In the genomic region with DNA sequence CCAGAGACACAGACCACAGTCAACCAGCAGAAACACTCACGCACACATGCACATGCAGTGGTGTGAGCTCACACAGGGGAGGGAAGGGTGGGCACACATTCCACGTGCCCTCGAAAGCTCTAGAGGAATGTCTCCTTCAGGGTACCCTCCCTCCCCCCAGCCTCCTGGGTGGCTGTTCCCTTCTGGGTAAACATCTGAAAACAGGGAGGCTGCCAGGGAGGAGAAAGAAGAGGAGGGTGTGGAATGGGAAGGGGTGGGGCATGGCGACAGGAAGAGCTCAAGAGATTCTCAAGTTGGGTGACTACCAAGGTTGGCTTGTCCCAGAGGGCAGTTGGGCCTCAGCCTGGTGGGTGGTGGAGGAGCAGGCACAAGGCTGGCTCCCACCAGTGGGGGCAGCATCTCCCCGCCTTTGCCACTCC, we compare ENCODE assay signal across 11 mouse cellular contexts.
DNase-seq lines count a peak whose midpoint lies in the region; ATAC-seq and TF ChIP-seq lines count a peak whose summit lies in the region.
"Had no signal": no experiment of that assay in that cellular context is flagged by ENCODE, and none has a peak within 500 bp of the region (broad histone marks: within the 10 kb centered on the region; RNA-seq: fewer than 3 reads in every experiment).

No protein-coding gene starts in this region.

- H3K4me3 ChIP-seq in midbrain, embryonic 15.5 days, result no peak overlapping the region
- H3K4me3 ChIP-seq in midbrain, embryonic 11.5 days (ENCODE audit: low read depth, low read length), result no peak overlapping the region
- no peak overlapping the region for H3K4me3 ChIP-seq in heart, postnatal 0 days (ENCODE audit: low read depth, low read length)
- no peak overlapping the region for H3K4me3 ChIP-seq in neural tube, embryonic 15.5 days (replicated peaks)

- no peaks in the 10 kb centered on the region for H3K27me3 ChIP-seq in midbrain, embryonic 15.5 days (replicated peaks)
- 0 out of 2 replicates have a peak, but pooled peaks cover 2% of the 10 kb centered on the region for H3K27me3 ChIP-seq in midbrain, embryonic 11.5 days (ENCODE audit: control insufficient read depth, insufficient read depth, low read length)
- peaks cover 59% of the 10 kb centered on the region for H3K27me3 ChIP-seq in heart, postnatal 0 days (ENCODE audit: control insufficient read depth, insufficient read depth, low read length)
- H3K27me3 ChIP-seq in neural tube, embryonic 15.5 days (replicated peaks), result no peaks in the 10 kb centered on the region; the same call in 1 of the 2 replicates

- H3K27ac ChIP-seq in midbrain, embryonic 15.5 days, result no peak overlapping the region
- no peak overlapping the region for H3K27ac ChIP-seq in midbrain, embryonic 11.5 days (ENCODE audit: low read depth, low read length)
- H3K27ac ChIP-seq in heart, postnatal 0 days (ENCODE audit: low read depth), result no peak overlapping the region
- H3K27ac ChIP-seq in neural tube, embryonic 15.5 days (replicated peaks), result no peak overlapping the region

- no peaks in the 10 kb centered on the region for H3K36me3 ChIP-seq in midbrain, embryonic 15.5 days (replicated peaks)
- no peaks in the 10 kb centered on the region for H3K36me3 ChIP-seq in midbrain, embryonic 11.5 days (ENCODE audit: control insufficient read depth, insufficient read depth, low read length)
- no peaks in the 10 kb centered on the region for H3K36me3 ChIP-seq in heart, postnatal 0 days (replicated peaks; ENCODE audit: control insufficient read depth, insufficient read depth, low read length)
- H3K36me3 ChIP-seq in neural tube, embryonic 15.5 days, result no peaks in the 10 kb centered on the region

- DNase-seq in gastrocnemius, postnatal 14 days, result peak; percentile 17
- DNase-seq in gastrocnemius, postnatal 4 days (ENCODE audit: low spot score in 2 of 2), result no peak
- no peak for DNase-seq in midbrain, embryonic 11.5 days (ENCODE audit: low spot score, missing footprints)
- no peak for DNase-seq in heart, postnatal 0 days (ENCODE audit: low spot score)
- peak; percentile 59 to 82 for DNase-seq in lung, postnatal 4 days
- DNase-seq in layer of hippocampus, adult 8-10 months (ENCODE audit: low spot score in 2 of 2), result no peak
- DNase-seq: embryo, embryonic 11 days; right cerebral cortex, postnatal 25 days had no signal

- intact Hi-C loops in gastrocnemius, postnatal 14 days (cut with DNase I; ENCODE audit: low total_unique reads), result no loop called here

- ATAC-seq in midbrain, embryonic 15.5 days (replicated peaks), result peak; percentile 70
- ATAC-seq in midbrain, embryonic 11.5 days (ENCODE audit: low FRiP score), result no peak
- peak; percentile 43; the same call in 1 of the 2 replicates for ATAC-seq in heart, postnatal 0 days (ENCODE audit: insufficient read depth, low read depth)
- ATAC-seq in neural tube, embryonic 15.5 days (ENCODE audit: low FRiP score), result no peak
- ATAC-seq: CD4-positive, CD25-positive, alpha-beta regulatory T cell, adult 4 months had no signal

- peak; percentile 27 for TF ChIP-seq CTCF in heart, postnatal 0 days (IDR thresholded peaks at IDR 0.05; ENCODE audit: low read depth)

- 42% methylated on average over 5 of the region's 5 CpGs for WGBS in midbrain, embryonic 15.5 days
- 50% methylated on average over 5 of the region's 5 CpGs for WGBS in midbrain, embryonic 11.5 days
- 45% methylated on average over 5 of the region's 5 CpGs for WGBS in heart, postnatal 0 days
- 62% methylated on average over 5 of the region's 5 CpGs for WGBS in neural tube, embryonic 15.5 days

- no peaks in the 10 kb centered on the region for H3K9me3 ChIP-seq in midbrain, embryonic 15.5 days
- no peaks in the 10 kb centered on the region for H3K9me3 ChIP-seq in midbrain, embryonic 11.5 days (ENCODE audit: control insufficient read depth, low read length)
- H3K9me3 ChIP-seq in heart, postnatal 0 days (replicated peaks; ENCODE audit: control insufficient read depth, low read length), result no peaks in the 10 kb centered on the region
- H3K9me3 ChIP-seq in neural tube, embryonic 15.5 days (replicated peaks), result no peaks in the 10 kb centered on the region

- H3K4me1 ChIP-seq in midbrain, embryonic 15.5 days, result peaks cover 6% of the 10 kb centered on the region
- no peaks in the 10 kb centered on the region for H3K4me1 ChIP-seq in midbrain, embryonic 11.5 days (ENCODE audit: control insufficient read depth, insufficient read depth, low read length)
- peaks cover 12% of the 10 kb centered on the region; the same call in 1 of the 2 replicates for H3K4me1 ChIP-seq in heart, postnatal 0 days (ENCODE audit: control insufficient read depth, insufficient read depth)
- no peaks in the 10 kb centered on the region for H3K4me1 ChIP-seq in neural tube, embryonic 15.5 days

- no peak overlapping the region for H3K9ac ChIP-seq in midbrain, embryonic 15.5 days
- H3K9ac ChIP-seq in midbrain, embryonic 11.5 days (ENCODE audit: low read length), result no peak overlapping the region
- H3K9ac ChIP-seq in heart, postnatal 0 days (replicated peaks; ENCODE audit: low read depth, low read length), result no peak overlapping the region
- H3K9ac ChIP-seq in neural tube, embryonic 15.5 days (replicated peaks), result no peak overlapping the region

- H3K4me2 ChIP-seq in midbrain, embryonic 15.5 days, result no peak overlapping the region
- H3K4me2 ChIP-seq in midbrain, embryonic 11.5 days, result no peak overlapping the region
- no peak overlapping the region for H3K4me2 ChIP-seq in heart, postnatal 0 days (ENCODE audit: low read depth, low read length)
- H3K4me2 ChIP-seq in neural tube, embryonic 15.5 days, result no peak overlapping the region

- TF ChIP-seq EP300 in heart, postnatal 0 days (IDR thresholded peaks at IDR 0.05; ENCODE audit: low read depth), result no peak

Comparison
In these comparisons a context has a peak if more than half of its experiments do, and no peak if none do; other contexts are left out.
1. DNase-seq: peak in gastrocnemius, postnatal 14 days (single experiment) and lung, postnatal 4 days (2 of 2); none in gastrocnemius, postnatal 4 days (0 of 2), midbrain, embryonic 11.5 days (single experiment), heart, postnatal 0 days (single experiment) and layer of hippocampus, adult 8-10 months (0 of 2).
2. ATAC-seq: peak in midbrain, embryonic 15.5 days (single experiment) and heart, postnatal 0 days (single experiment); none in midbrain, embryonic 11.5 days (single experiment) and neural tube, embryonic 15.5 days (single experiment).